Mouse (Mus musculus): ENCODE measurements around the gene Ankdd1b.

The Ankdd1b gene

GRCm38 (mm10) chr13:96470957-96471356, at the start of gene Ankdd1b:
TSS of gene Ankdd1b (minus strand) at chr13:96471198.
- DNase-seq (ENCODE audit: low read depth, low spot score) = no peak

- DNase-seq (ENCODE audit: low read depth, low spot score) = no peak
Measured at GRCm38 (mm10) chr13:96517335-96517734, 46.3 kb upstream of the Ankdd1b start.

- no peak for DNase-seq (ENCODE audit: low read depth, low spot score)
Measured at GRCm38 (mm10) chr13:96516249-96516648, 45.3 kb upstream of the Ankdd1b start.

DNA sequence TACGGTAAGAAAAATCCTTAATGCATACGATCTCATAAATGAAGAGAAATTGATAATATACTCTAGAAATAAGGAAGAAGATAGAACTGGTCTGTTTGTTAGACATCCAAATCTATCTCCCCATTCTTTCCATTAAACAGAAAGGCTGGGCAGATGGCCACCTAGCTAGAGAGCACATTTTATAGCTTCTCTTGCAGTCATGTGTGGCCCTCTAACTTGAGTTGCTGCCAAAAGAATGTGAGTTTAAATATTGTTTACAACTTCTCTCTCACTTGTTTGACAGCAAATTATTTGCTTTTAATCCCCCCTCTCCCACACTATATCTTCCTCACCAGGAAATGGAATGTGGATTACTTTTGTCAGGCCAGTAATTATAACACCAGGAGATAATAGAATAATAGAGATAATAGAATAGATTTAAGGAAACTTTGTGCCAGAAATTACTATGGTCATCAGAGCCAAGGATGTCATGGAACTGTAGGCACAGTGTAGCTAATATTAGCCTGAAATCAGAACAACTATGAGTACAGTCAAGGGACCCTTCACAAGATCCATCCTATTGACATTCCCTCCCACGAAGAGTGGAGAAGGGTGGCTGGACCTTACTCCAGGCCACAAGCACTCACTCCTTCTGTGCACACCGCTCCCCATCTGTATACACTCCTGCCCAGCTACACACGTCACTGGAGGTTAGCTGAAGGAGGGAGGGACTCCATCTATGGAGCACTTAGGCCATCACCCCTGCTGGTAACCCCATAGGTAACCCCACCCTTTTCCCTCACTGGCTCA, 43.4 kb upstream of the Ankdd1b start:
- no peak for DNase-seq (ENCODE audit: low read depth, low spot score)

GRCm38 (mm10) chr13:96511893-96512292, 40.9 kb upstream of the Ankdd1b start:
- no peak for DNase-seq (ENCODE audit: low read depth, low spot score)

GRCm38 (mm10) chr13:96511262-96511661, 40.3 kb upstream of the Ankdd1b start:
- DNase-seq (ENCODE audit: low read depth, low spot score) = no peak

GRCm38 (mm10) chr13:96510635-96511034, 39.6 kb upstream of the Ankdd1b start:
- DNase-seq (ENCODE audit: low read depth, low spot score) = no peak

GRCm38 (mm10) chr13:96507541-96507940, 36.5 kb upstream of the Ankdd1b start:
- DNase-seq (ENCODE audit: low read depth, low spot score) = no peak

GRCm38 (mm10) chr13:96506313-96506712, 35.3 kb upstream of the Ankdd1b start:
- DNase-seq (ENCODE audit: low read depth, low spot score) = no peak

DNA sequence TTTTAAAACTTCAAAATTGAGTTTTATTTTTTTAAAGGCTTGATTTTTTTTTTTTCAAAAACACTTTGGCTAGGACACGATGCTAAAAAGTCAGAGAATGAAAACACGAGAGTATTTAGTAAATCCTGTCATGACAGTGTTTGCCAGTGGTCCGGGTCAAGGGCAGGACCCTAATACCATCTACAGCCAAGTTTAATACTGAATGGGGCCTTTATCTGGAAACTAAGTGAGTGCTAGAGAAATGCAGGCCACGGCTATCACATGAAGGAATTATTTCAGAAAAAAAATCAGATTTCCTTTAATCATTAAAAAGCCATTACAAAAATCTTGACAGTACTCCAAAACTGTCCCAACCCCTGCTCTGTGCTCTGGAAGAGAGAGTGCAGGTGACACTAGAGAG, 34.7 kb upstream of the Ankdd1b start:
- DNase-seq (ENCODE audit: low read depth, low spot score) = no peak

GRCm38 (mm10) chr13:96499891-96500290, 28.9 kb upstream of the Ankdd1b start:
- no peak for DNase-seq (ENCODE audit: low read depth, low spot score)

- no peak for DNase-seq (ENCODE audit: low read depth, low spot score)
Measured at GRCm38 (mm10) chr13:96496630-96497029, 25.6 kb upstream of the Ankdd1b start.

- no peak for DNase-seq (ENCODE audit: low read depth, low spot score)
Measured at GRCm38 (mm10) chr13:96490433-96490832, 19.4 kb upstream of the Ankdd1b start, which contains the start of gene Gm17622. TSS of gene Gm17622 (plus strand) at chr13:96490733.

GRCm38 (mm10) chr13:96487968-96488367, 17.0 kb upstream of the Ankdd1b start:
- DNase-seq (ENCODE audit: low read depth, low spot score) = no peak

- no peak for DNase-seq (ENCODE audit: low read depth, low spot score)
Measured at GRCm38 (mm10) chr13:96487230-96487629, 16.2 kb upstream of the Ankdd1b start.

DNA sequence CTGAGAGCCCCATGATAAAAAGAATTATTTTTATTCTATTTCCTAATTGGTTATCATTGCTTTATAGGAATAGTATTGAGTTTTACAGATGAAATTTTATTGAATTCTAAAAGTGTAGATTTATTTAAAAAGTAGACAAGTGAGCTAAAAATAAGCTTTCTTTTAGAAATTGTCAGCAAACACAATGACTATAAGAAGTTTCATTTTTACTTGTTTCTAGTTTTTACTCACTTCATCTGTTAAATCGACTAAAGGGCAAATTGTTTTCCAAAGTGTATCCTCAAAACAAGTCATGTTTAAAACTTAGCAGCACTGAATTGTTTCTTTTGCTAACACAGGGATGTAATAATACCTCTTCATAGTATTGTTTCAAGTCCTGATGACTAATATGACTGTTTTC, 8.0 kb upstream of the Ankdd1b start:
- no peak for DNase-seq (ENCODE audit: low read depth, low spot score)

DNA sequence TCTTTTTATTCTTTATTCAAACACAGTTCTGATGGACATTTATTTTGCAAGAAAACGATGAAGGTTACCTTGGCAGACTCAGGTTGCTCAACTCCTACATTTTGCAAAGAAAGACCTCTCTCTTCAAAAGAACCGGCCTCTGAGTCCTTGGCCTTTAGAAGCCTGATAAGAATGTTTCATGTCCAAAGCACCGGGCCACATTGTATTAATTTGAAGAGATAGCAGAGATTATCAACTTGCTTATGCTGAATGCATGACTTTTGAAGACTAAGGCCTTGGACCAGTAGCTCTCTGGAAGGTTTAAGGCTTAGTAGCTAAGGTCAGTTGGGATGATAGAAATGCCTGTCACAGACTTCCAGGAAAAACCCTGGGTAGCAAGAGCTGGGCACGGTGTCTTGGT, 6.2 kb upstream of the Ankdd1b start:
- no peak for DNase-seq (ENCODE audit: low read depth, low spot score)

- no peak for DNase-seq (ENCODE audit: low read depth, low spot score)
Measured at GRCm38 (mm10) chr13:96470556-96470955, 442 bp downstream of the Ankdd1b start.

GRCm38 (mm10) chr13:96468678-96469077, 2.3 kb downstream of the Ankdd1b start:
- DNase-seq (ENCODE audit: low read depth, low spot score) = no peak

GRCm38 (mm10) chr13:96465315-96465714, 5.7 kb downstream of the Ankdd1b start:
- DNase-seq (ENCODE audit: low read depth, low spot score) = no peak

- DNase-seq (ENCODE audit: low read depth, low spot score) = no peak
Measured at GRCm38 (mm10) chr13:96462644-96463043, 8.4 kb downstream of the Ankdd1b start.

GRCm38 (mm10) chr13:96458606-96459005, 12.4 kb downstream of the Ankdd1b start:
- DNase-seq (ENCODE audit: low read depth, low spot score) = no peak

- no peak for DNase-seq (ENCODE audit: low read depth, low spot score)
Measured at GRCm38 (mm10) chr13:96458018-96458417, 13.0 kb downstream of the Ankdd1b start.

GRCm38 (mm10) chr13:96457566-96457965, 13.4 kb downstream of the Ankdd1b start:
- no peak for DNase-seq (ENCODE audit: low read depth, low spot score)
